Mouse (Mus musculus): ENCODE measurements around the gene Zfp362. TPM values are rescaled to one million over a fixed set of nuclear protein-coding genes. Genes with fewer than 3 reads are reported as not detected.
A peak's percentile ranks its signal among the peaks of the same experiment; 100 is the strongest.

The Zfp362 gene
- polyA plus RNA-seq, 1 experiment from 2014 or later = 32.3 TPM

- H3K9ac ChIP-seq (replicated peaks; ENCODE audit: low read depth, low read length) = peak overlapping the region; percentile 98
- 3% methylated on average over 63 of the region's 68 CpGs for WGBS
- H3K36me3 ChIP-seq (ENCODE audit: control insufficient read depth, insufficient read depth, low read length) = peaks cover 8% of the 10 kb centered on the region; the same call in 1 of the 2 replicates
- H3K4me1 ChIP-seq (ENCODE audit: control insufficient read depth, insufficient read depth, low read length) = peaks cover 36% of the 10 kb centered on the region
- no peaks in the 10 kb centered on the region for H3K9me3 ChIP-seq (ENCODE audit: control insufficient read depth, low read depth, low read length)
- peak overlapping the region; percentile 96 for H3K4me2 ChIP-seq (replicated peaks; ENCODE audit: low read depth, low read length)
- ATAC-seq (ENCODE audit: insufficient number of reproducible peaks, insufficient read depth, low FRiP score, low read depth) = peak; percentile 90
- peak overlapping the region; percentile 85 for H3K4me3 ChIP-seq (ENCODE audit: low read depth, low read length)
- no peaks in the 10 kb centered on the region for H3K27me3 ChIP-seq (ENCODE audit: control insufficient read depth, insufficient read depth, low read length)
- peak overlapping the region; percentile 86 for H3K27ac ChIP-seq (ENCODE audit: low read length)
Measured at GRCm38 (mm10) chr4:128727019-128727720, 78.7 kb downstream of the Zfp362 start.

GRCm38 (mm10) chr4:128724059-128724458 lies 81.8 kb downstream of the Zfp362 start:
- Histone ChIP-seq H3K27ac (ENCODE audit: low read length) (no peak overlapping the region), H3K9me3 (ENCODE audit: control insufficient read depth, low read depth, low read length) (no peaks in the 10 kb centered on the region), H3K9ac (replicated peaks; ENCODE audit: low read depth, low read length) (no peak overlapping the region), H3K4me1 (ENCODE audit: control insufficient read depth, insufficient read depth, low read length) (peaks cover 40% of the 10 kb centered on the region), H3K36me3 (ENCODE audit: control insufficient read depth, insufficient read depth, low read length) (0 out of 2 replicates have a peak, but pooled peaks cover 2% of the 10 kb centered on the region), H3K4me3 (ENCODE audit: low read depth, low read length) (no peak overlapping the region), H3K4me2 (replicated peaks; ENCODE audit: low read depth, low read length) (no peak overlapping the region), H3K27me3 (ENCODE audit: control insufficient read depth, insufficient read depth, low read length) (no peaks in the 10 kb centered on the region)
- ATAC-seq (ENCODE audit: insufficient number of reproducible peaks, insufficient read depth, low FRiP score, low read depth) = no peak
- WGBS = 72% methylated on average over 7 of the region's 7 CpGs

GRCm38 (mm10) chr4:128723431-128723830 lies 82.4 kb downstream of the Zfp362 start:
- Histone ChIP-seq H3K27me3 (ENCODE audit: control insufficient read depth, insufficient read depth, low read length) (no peaks in the 10 kb centered on the region), H3K4me2 (replicated peaks; ENCODE audit: low read depth, low read length) (no peak overlapping the region), H3K9ac (replicated peaks; ENCODE audit: low read depth, low read length) (no peak overlapping the region), H3K9me3 (ENCODE audit: control insufficient read depth, low read depth, low read length) (no peaks in the 10 kb centered on the region), H3K4me3 (ENCODE audit: low read depth, low read length) (no peak overlapping the region), H3K36me3 (ENCODE audit: control insufficient read depth, insufficient read depth, low read length) (0 out of 2 replicates have a peak, but pooled peaks cover 2% of the 10 kb centered on the region), H3K27ac (ENCODE audit: low read length) (no peak overlapping the region), H3K4me1 (ENCODE audit: control insufficient read depth, insufficient read depth, low read length) (peaks cover 34% of the 10 kb centered on the region)
- 86% methylated on average over 13 of the region's 13 CpGs for WGBS
- ATAC-seq (ENCODE audit: insufficient number of reproducible peaks, insufficient read depth, low FRiP score, low read depth) = no peak

Other genes with a start within 250 kb of the Zfp362 start
- gene Zscan20, start 195.9 kb downstream of the Zfp362 start, polyA plus RNA-seq (2014; fragmentation: Nextera tagmentation; extraction: Ambion mirVana) = 3.1 and 3.9 TPM in 2 replicates
- 0.35 and 0.39 TPM in 2 replicates for gene Tlr12, start 187.4 kb downstream of the Zfp362 start, polyA plus RNA-seq (2014; fragmentation: Nextera tagmentation; extraction: Ambion mirVana)
- gene Phc2, start 151.3 kb downstream of the Zfp362 start, polyA plus RNA-seq (2014; fragmentation: Nextera tagmentation; extraction: Ambion mirVana) = 20.3 and 22.9 TPM in 2 replicates
- 0.20 and 0.27 TPM in 2 replicates for gene A3galt2, start 50.7 kb downstream of the Zfp362 start, polyA plus RNA-seq (2014; fragmentation: Nextera tagmentation; extraction: Ambion mirVana)
- gene Trim62, start 77.5 kb upstream of the Zfp362 start, polyA plus RNA-seq (2014; fragmentation: Nextera tagmentation; extraction: Ambion mirVana) = 4.8 and 5.2 TPM in 2 replicates
- gene Azin2, start 156.4 kb upstream of the Zfp362 start, polyA plus RNA-seq (2014; fragmentation: Nextera tagmentation; extraction: Ambion mirVana) = 17.6 and 19.1 TPM in 2 replicates
- gene Ak2, start 185.9 kb upstream of the Zfp362 start, polyA plus RNA-seq (2014; fragmentation: Nextera tagmentation; extraction: Ambion mirVana) = 123 and 127 TPM in 2 replicates